Mouse (Mus musculus): ENCODE data around the gene C330007P06Rik. TPM values are rescaled to one million over a fixed set of nuclear protein-coding genes. Genes with fewer than 3 reads are reported as not detected.

C330007P06Rik gene
- polyA plus RNA-seq, 1 experiment, result 6.6 TPM

DNA sequence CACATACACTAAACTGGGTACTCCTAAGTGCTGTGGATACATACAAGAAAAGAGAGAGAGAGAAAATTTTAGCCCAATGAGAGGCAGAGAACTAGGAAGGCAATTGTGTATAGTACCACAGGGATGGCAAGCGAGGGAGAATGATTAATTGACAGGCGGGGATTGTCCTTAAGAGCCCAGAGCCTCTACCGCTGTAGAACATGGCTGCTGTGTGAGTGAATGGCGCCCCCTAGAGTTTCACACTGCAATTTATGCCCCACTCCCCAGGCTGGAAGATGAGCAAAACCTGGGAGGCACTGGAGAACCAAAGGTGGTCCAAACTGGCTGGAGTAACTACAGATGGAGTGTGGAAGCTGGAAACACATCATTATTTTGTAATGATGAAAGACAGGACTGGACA lies 53.7 kb downstream of the C330007P06Rik start:
- TF ChIP-seq MAX (IDR thresholded peaks at IDR 0.05; ENCODE audit: low read depth) (no peak), REST (IDR thresholded peaks at IDR 0.05; ENCODE audit: insufficient read depth, insufficient read length) (no peak), TCF3 (IDR thresholded peaks at IDR 0.05; ENCODE audit: insufficient read length, low read depth) (no peak), USF1 (IDR thresholded peaks at IDR 0.05; ENCODE audit: low read depth) (no peak), CEBPB (IDR thresholded peaks at IDR 0.05; ENCODE audit: insufficient read depth, poor library complexity, severe bottlenecking) (no peak), MYOD1 (IDR thresholded peaks at IDR 0.05; ENCODE audit: control insufficient read depth in 1 of 3, insufficient read length in 2 of 3, low read depth in 2 of 3) (no peak), E2F4 (IDR thresholded peaks at IDR 0.05; ENCODE audit: insufficient read depth) (no peak), MYOG (IDR thresholded peaks at IDR 0.05; ENCODE audit: control insufficient read depth in 1 of 3, insufficient read depth in 1 of 3, insufficient read length in 2 of 3, low read depth in 2 of 3) (no peak), SRF (IDR thresholded peaks at IDR 0.05; ENCODE audit: control insufficient read depth, insufficient read length, low read depth) (no peak), POLR2A (IDR thresholded peaks at IDR 0.05; ENCODE audit: insufficient read length, low read depth) (no peak), TCF12 (IDR thresholded peaks at IDR 0.05; ENCODE audit: insufficient read depth, poor library complexity, severe bottlenecking) (no peak), POLR2AphosphoS2 (IDR thresholded peaks at IDR 0.05; ENCODE audit: insufficient read length, low read depth) (no peak)
- Histone ChIP-seq H3ac (ENCODE audit: control insufficient read depth, insufficient read length) (no peak overlapping the region), H3K27me3 (ENCODE audit: control insufficient read depth, insufficient read depth, insufficient read length) (no peaks in the 10 kb centered on the region)

DNA sequence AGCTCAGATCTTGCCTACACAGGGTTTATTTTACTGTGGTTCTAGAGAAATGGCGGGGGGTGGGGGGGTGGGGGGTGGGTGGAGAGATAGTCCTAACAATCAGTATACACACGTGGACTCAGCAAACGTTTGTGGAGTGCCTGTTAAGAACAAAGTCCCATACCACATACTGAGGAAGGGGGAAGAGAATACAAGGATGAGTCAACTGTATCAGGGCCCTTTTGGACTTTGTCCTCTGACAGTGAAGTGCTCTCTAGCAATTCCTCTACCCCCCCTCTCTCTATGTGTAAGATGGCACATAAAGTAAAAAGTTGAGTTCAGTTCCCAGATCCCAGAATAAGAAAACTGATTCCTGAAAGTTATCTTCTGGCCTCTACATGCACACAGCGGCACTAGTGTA lies 54.3 kb downstream of the C330007P06Rik start:
- Histone ChIP-seq H3K4me3 (no peak overlapping the region), H3K4me2 (ENCODE audit: low read depth) (no peak overlapping the region), H3K27me3 (ENCODE audit: control insufficient read depth, insufficient read depth, insufficient read length) (no peaks in the 10 kb centered on the region), H3ac (ENCODE audit: control insufficient read depth, insufficient read length) (no peak overlapping the region), H3K79me2 (ENCODE audit: control insufficient read depth, insufficient read depth) (no peaks in the 10 kb centered on the region), H3K36me3 (ENCODE audit: control insufficient read depth, insufficient read depth) (no peaks in the 10 kb centered on the region)
- TF ChIP-seq CEBPB (IDR thresholded peaks at IDR 0.05; ENCODE audit: insufficient read depth, poor library complexity, severe bottlenecking), result no peak
- no peak for TF ChIP-seq TCF3 (IDR thresholded peaks at IDR 0.05; ENCODE audit: insufficient read length, low read depth)
- TF ChIP-seq USF1 (IDR thresholded peaks at IDR 0.05; ENCODE audit: low read depth), result no peak
- no peak for TF ChIP-seq MYOG (IDR thresholded peaks at IDR 0.05; ENCODE audit: control insufficient read depth in 1 of 3, insufficient read depth in 1 of 3, insufficient read length in 2 of 3, low read depth in 2 of 3)
- TF ChIP-seq SRF (IDR thresholded peaks at IDR 0.05; ENCODE audit: control insufficient read depth, insufficient read length, low read depth), result no peak
- TF ChIP-seq E2F4 (IDR thresholded peaks at IDR 0.05; ENCODE audit: insufficient read depth), result no peak
- no peak for TF ChIP-seq MAX (IDR thresholded peaks at IDR 0.05; ENCODE audit: low read depth)
- TF ChIP-seq TCF12 (IDR thresholded peaks at IDR 0.05; ENCODE audit: insufficient read depth, poor library complexity, severe bottlenecking), result no peak
- TF ChIP-seq POLR2A (IDR thresholded peaks at IDR 0.05; ENCODE audit: insufficient read length, low read depth), result no peak
- no peak for TF ChIP-seq POLR2AphosphoS2 (IDR thresholded peaks at IDR 0.05; ENCODE audit: insufficient read length, low read depth)
- no peak for TF ChIP-seq MYOD1 (IDR thresholded peaks at IDR 0.05; ENCODE audit: control insufficient read depth in 1 of 3, insufficient read length in 2 of 3, low read depth in 2 of 3)
- no peak for TF ChIP-seq REST (IDR thresholded peaks at IDR 0.05; ENCODE audit: insufficient read depth, insufficient read length)

More for the DNA sequence above, 53.7 kb downstream of the C330007P06Rik start:
- H3K79me2 ChIP-seq (ENCODE audit: control insufficient read depth, insufficient read depth), result no peaks in the 10 kb centered on the region
- no peaks in the 10 kb centered on the region for H3K36me3 ChIP-seq (ENCODE audit: control insufficient read depth, insufficient read depth)
- H3K4me3 ChIP-seq, result no peak overlapping the region
- H3K4me2 ChIP-seq (ENCODE audit: low read depth), result no peak overlapping the region

DNA sequence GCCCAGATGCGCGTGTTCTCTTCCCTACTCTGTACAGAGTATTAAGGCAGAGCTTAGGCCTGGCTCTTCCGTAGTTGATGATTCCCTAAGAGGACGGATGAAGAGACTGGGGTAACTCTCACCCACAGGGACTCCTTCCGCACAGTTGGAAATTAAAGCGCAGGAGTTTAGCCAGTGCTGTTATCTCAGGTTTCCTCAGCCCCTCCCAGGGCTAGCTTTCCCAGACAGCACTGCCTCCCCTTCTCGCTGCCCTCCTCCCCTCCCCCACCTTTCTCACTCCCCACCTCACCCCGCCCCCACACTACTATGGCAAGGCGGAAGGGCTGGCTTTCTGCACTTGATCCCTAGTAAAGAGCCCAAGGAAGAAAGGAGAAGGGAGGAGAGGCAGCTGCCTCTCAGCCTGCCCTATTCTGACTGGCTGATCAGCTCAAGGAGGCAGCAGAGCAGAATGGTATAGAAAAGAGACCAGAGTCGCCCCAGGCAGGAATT lies 56.9 kb downstream of the C330007P06Rik start:
- Histone ChIP-seq H3K27me3 (ENCODE audit: control insufficient read depth, insufficient read depth, insufficient read length) (no peaks in the 10 kb centered on the region), H3K79me2 (ENCODE audit: control insufficient read depth, insufficient read depth) (no peaks in the 10 kb centered on the region), H3K4me2 (ENCODE audit: low read depth) (peak overlapping the region; percentile 5), H3K4me3 (no peak overlapping the region), H3ac (ENCODE audit: control insufficient read depth, insufficient read length) (no peak overlapping the region), H3K36me3 (ENCODE audit: control insufficient read depth, insufficient read depth) (no peaks in the 10 kb centered on the region)
- TF ChIP-seq REST (IDR thresholded peaks at IDR 0.05; ENCODE audit: insufficient read depth, insufficient read length) (no peak), POLR2A (IDR thresholded peaks at IDR 0.05; ENCODE audit: insufficient read length, low read depth) (no peak), TCF3 (IDR thresholded peaks at IDR 0.05; ENCODE audit: insufficient read length, low read depth) (no peak), E2F4 (IDR thresholded peaks at IDR 0.05; ENCODE audit: insufficient read depth) (no peak), MYOD1 (IDR thresholded peaks at IDR 0.05; ENCODE audit: control insufficient read depth in 1 of 3, insufficient read length in 2 of 3, low read depth in 2 of 3) (no peak), TCF12 (IDR thresholded peaks at IDR 0.05; ENCODE audit: insufficient read depth, poor library complexity, severe bottlenecking) (no peak), MAX (IDR thresholded peaks at IDR 0.05; ENCODE audit: low read depth) (no peak), MYOG (IDR thresholded peaks at IDR 0.05; ENCODE audit: control insufficient read depth in 1 of 3, insufficient read depth in 1 of 3, insufficient read length in 2 of 3, low read depth in 2 of 3) (no peak), CEBPB (IDR thresholded peaks at IDR 0.05; ENCODE audit: insufficient read depth, poor library complexity, severe bottlenecking) (no peak), USF1 (IDR thresholded peaks at IDR 0.05; ENCODE audit: low read depth) (no peak), SRF (IDR thresholded peaks at IDR 0.05; ENCODE audit: control insufficient read depth, insufficient read length, low read depth) (no peak), POLR2AphosphoS2 (IDR thresholded peaks at IDR 0.05; ENCODE audit: insufficient read length, low read depth) (no peak)

DNA sequence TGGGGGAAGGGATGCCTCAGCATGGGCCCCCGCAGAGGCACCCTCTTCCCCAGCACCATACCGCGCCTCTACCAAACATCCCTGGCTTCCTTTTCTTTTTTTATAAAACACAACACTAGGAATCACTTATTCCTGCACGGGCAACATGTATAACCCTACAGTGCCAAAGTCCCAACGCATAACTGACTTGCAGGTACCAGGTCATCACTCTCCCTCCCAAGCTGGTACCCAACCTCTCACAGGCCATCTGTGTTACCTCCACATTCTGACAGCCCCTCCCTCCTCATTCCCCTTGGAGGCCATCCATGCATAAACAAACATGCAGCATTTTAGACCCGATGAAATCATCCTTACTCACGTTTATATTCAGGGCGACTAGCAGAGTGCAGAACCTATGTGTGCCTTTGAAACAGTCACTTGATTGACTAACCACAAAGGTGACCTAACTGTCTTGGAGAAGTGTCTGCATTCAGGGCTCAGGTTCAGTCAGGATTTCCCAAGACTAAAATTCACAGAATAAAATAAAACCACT lies 57.5 kb downstream of the C330007P06Rik start:
- no peaks in the 10 kb centered on the region for H3K36me3 ChIP-seq (ENCODE audit: control insufficient read depth, insufficient read depth)
- no peak overlapping the region for H3ac ChIP-seq (ENCODE audit: control insufficient read depth, insufficient read length)
- H3K4me2 ChIP-seq (ENCODE audit: low read depth), result no peak overlapping the region
- no peaks in the 10 kb centered on the region for H3K79me2 ChIP-seq (ENCODE audit: control insufficient read depth, insufficient read depth)
- H3K4me3 ChIP-seq, result no peak overlapping the region
- no peak for TF ChIP-seq USF1 (IDR thresholded peaks at IDR 0.05; ENCODE audit: low read depth)
- no peak for TF ChIP-seq SRF (IDR thresholded peaks at IDR 0.05; ENCODE audit: control insufficient read depth, insufficient read length, low read depth)
- no peak for TF ChIP-seq POLR2A (IDR thresholded peaks at IDR 0.05; ENCODE audit: insufficient read length, low read depth)
- TF ChIP-seq MYOD1 (IDR thresholded peaks at IDR 0.05; ENCODE audit: control insufficient read depth in 1 of 3, insufficient read length in 2 of 3, low read depth in 2 of 3), result no peak
- no peak for TF ChIP-seq TCF3 (IDR thresholded peaks at IDR 0.05; ENCODE audit: insufficient read length, low read depth)
- TF ChIP-seq POLR2AphosphoS2 (IDR thresholded peaks at IDR 0.05; ENCODE audit: insufficient read length, low read depth), result no peak
- no peak for TF ChIP-seq E2F4 (IDR thresholded peaks at IDR 0.05; ENCODE audit: insufficient read depth)
- TF ChIP-seq MAX (IDR thresholded peaks at IDR 0.05; ENCODE audit: low read depth), result no peak
- H3K27me3 ChIP-seq (ENCODE audit: control insufficient read depth, insufficient read depth, insufficient read length), result no peaks in the 10 kb centered on the region

All from myocyte (in vitro differentiated cells).